30 mouse cellular contexts compared by ENCODE assay signal in the genomic region with DNA sequence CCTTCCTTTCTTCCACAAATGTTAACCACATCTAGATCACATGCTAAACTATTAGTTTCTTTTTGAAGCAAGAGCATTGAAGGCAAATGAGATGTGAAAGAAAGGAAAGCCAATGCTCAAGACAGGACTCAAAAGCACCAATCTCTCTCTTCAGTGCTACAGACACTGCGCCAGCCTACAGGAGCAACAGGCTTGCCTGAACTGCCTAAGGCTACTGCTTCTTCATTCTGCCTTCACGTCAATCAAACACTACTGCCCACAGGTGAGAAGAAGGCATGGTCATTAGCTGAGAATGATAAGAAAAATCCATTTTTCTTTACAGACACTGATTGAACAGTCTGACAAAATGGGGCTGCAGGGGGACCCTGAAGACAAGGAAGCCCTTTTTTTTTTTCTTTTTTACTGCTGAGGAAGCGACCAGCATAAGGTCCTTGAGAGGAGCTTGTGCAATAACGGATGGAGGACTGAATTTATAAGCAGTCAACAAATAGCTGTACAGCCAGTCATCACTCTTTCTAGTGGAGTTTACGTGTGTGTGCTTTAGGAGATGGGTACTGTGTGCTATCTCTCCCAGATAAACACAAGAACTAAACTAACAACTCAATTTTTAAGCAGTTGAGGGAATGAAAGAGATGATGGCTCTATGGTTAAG. TPM values are rescaled to one million over a fixed set of nuclear protein-coding genes. Genes with fewer than 3 reads are reported as not detected.
DNase-seq lines count a peak whose midpoint lies in the region; ATAC-seq and TF ChIP-seq lines count a peak whose summit lies in the region.
"Had no signal": no experiment of that assay in that cellular context is flagged by ENCODE, and none has a peak within 500 bp of the region (broad histone marks: within the 10 kb centered on the region; RNA-seq: fewer than 3 reads in every experiment).

No protein-coding gene starts in this region.

- DNase-seq in induced T-regulatory cell, adult 2 months (ENCODE audit: low read depth) = peak; percentile 52
- DNase-seq in heart, postnatal 10 days = no peak
- no peak for DNase-seq in left cerebral cortex, adult 11 months (ENCODE audit: low spot score)
- DNase-seq in gastrocnemius, postnatal 14 days = no peak
- DNase-seq: B cell, adult 2 months; cerebellum, adult 18-20 months; cerebellum, postnatal 25 days; embryo, embryonic 11 days; gastrocnemius, postnatal 25 days; kidney, postnatal 25 days; right cerebral cortex, postnatal 14 days; spleen, adult 18-20 months; thymus, adult 18-20 months; thymus, postnatal 36 days had no signal

- no peak overlapping the region for H3K4me3 ChIP-seq in liver, embryonic 15.5 days (replicated peaks)
- no peak overlapping the region for H3K4me3 ChIP-seq in liver, embryonic 12.5 days
- peak overlapping the region; percentile 36 for H3K4me3 ChIP-seq in bone marrow macrophage, adult 2 months (ENCODE audit: insufficient read depth, low read length)
- H3K4me3 ChIP-seq: embryonic facial prominence, embryonic 15.5 days; forebrain, embryonic 10.5 days; hindbrain, embryonic 15.5 days; intestine, embryonic 15.5 days; layer of hippocampus, adult 2 months; limb, embryonic 13.5 days had no signal

- no peaks in the 10 kb centered on the region for H3K9me3 ChIP-seq in liver, embryonic 15.5 days (replicated peaks)
- no peaks in the 10 kb centered on the region for H3K9me3 ChIP-seq in liver, embryonic 12.5 days (replicated peaks)
- H3K9me3 ChIP-seq: embryonic facial prominence, embryonic 15.5 days; forebrain, embryonic 10.5 days; G1E; hindbrain, embryonic 15.5 days; intestine, embryonic 15.5 days; limb, embryonic 13.5 days had no signal

- 0 out of 2 replicates have a peak overlapping the region, but pooled peaks have one; percentile 15 for H3K27ac ChIP-seq in liver, embryonic 15.5 days (replicated peaks)
- no peak overlapping the region; the same call in 1 of the 2 replicates for H3K27ac ChIP-seq in liver, embryonic 12.5 days
- peak overlapping the region; percentile 97 for H3K27ac ChIP-seq in bone marrow macrophage, adult 2 months (ENCODE audit: insufficient read depth, low read depth, low read length)
- H3K27ac ChIP-seq: embryonic facial prominence, embryonic 15.5 days; forebrain, embryonic 10.5 days; hindbrain, embryonic 15.5 days; intestine, embryonic 15.5 days; layer of hippocampus, adult 2 months; limb, embryonic 13.5 days; liver, embryonic 14.5 days had no signal

- H3K9ac ChIP-seq in liver, embryonic 15.5 days = no peak overlapping the region
- H3K9ac ChIP-seq in liver, embryonic 12.5 days = no peak overlapping the region
- H3K9ac ChIP-seq: embryonic facial prominence, embryonic 15.5 days; hindbrain, embryonic 15.5 days; intestine, embryonic 15.5 days; limb, embryonic 13.5 days; liver, embryonic 14.5 days had no signal

- no peak for TF ChIP-seq POLR2A in bone marrow macrophage, adult 2 months (IDR thresholded peaks at IDR 0.05; ENCODE audit: borderline replicate concordance, low read depth, low read length)

- WGBS in liver, embryonic 15.5 days (ENCODE audit: insufficient replicate concordance) = 62% methylated on average over 5 of the region's 5 CpGs
- 68% methylated on average over 5 of the region's 5 CpGs for WGBS in liver, embryonic 12.5 days (ENCODE audit: insufficient replicate concordance)

- H3K27me3 ChIP-seq in liver, embryonic 15.5 days = no peaks in the 10 kb centered on the region
- H3K27me3 ChIP-seq in liver, embryonic 12.5 days (replicated peaks) = no peaks in the 10 kb centered on the region
- H3K27me3 ChIP-seq: CH12.LX; embryonic facial prominence, embryonic 15.5 days; hindbrain, embryonic 15.5 days; intestine, embryonic 15.5 days; limb, embryonic 13.5 days; Patski had no signal

- ATAC-seq in liver, embryonic 15.5 days (ENCODE audit: insufficient read depth) = no peak
- no peak for ATAC-seq in liver, embryonic 12.5 days
- 0 out of 2 replicates have a peak, but pooled peaks have one; percentile 35 for ATAC-seq in neutrophil, adult 5-6 weeks (ENCODE audit: extremely low read depth, insufficient number of reproducible peaks, low FRiP score, poor library complexity, severe bottlenecking)
- ATAC-seq: forebrain, embryonic 16.5 days; intestine, embryonic 15.5 days; midbrain, embryonic 16.5 days; Patski had no signal

- no peak overlapping the region for H3K4me2 ChIP-seq in liver, embryonic 15.5 days
- H3K4me2 ChIP-seq in liver, embryonic 12.5 days = no peak overlapping the region
- H3K4me2 ChIP-seq: embryonic facial prominence, embryonic 15.5 days; hindbrain, embryonic 15.5 days; intestine, embryonic 15.5 days; limb, embryonic 13.5 days had no signal

- peaks cover 74% of the 10 kb centered on the region for H3K4me1 ChIP-seq in liver, embryonic 15.5 days (replicated peaks)
- peaks cover 78% of the 10 kb centered on the region for H3K4me1 ChIP-seq in liver, embryonic 12.5 days
- peaks cover 58% of the 10 kb centered on the region for H3K4me1 ChIP-seq in bone marrow macrophage, adult 2 months (ENCODE audit: control insufficient read depth, insufficient read depth, low read length)

- TF ChIP-seq CTCF in bone marrow macrophage, adult 2 months (IDR thresholded peaks at IDR 0.05; ENCODE audit: low read depth, low read length) = no peak

- intact Hi-C loops in heart, postnatal 10 days (cut with DNase I) = no loop called here
- intact Hi-C loops in gastrocnemius, postnatal 14 days (cut with DNase I; ENCODE audit: low total_unique reads) = no loop called here

- H3K36me3 ChIP-seq in liver, embryonic 15.5 days (replicated peaks) = peaks cover 47% of the 10 kb centered on the region
- H3K36me3 ChIP-seq in liver, embryonic 12.5 days = peaks cover 60% of the 10 kb centered on the region
- H3K36me3 ChIP-seq: embryonic facial prominence, embryonic 15.5 days; hindbrain, embryonic 15.5 days; intestine, embryonic 15.5 days had no signal

RNA-seq across cellular contexts. Expression of gene Rab8b, which starts 11.6 kb away (rescaled TPM):
- 28.9 and 29.2 TPM in 2 replicates for polyA plus RNA-seq in liver, embryonic 15.5 days (2015; fragmentation: Nextera tagmentation; extraction: Ambion mirVana)
- polyA plus RNA-seq in liver, embryonic 12.5 days (2016; fragmentation: Nextera tagmentation; extraction: Ambion mirVana) = 39.4 and 42.2 TPM in 2 replicates
- 160 and 169 TPM in 2 replicates for polyA plus RNA-seq in bone marrow macrophage, adult 2 months (2012; ENCODE audit: insufficient read depth, insufficient read length, missing spikeins)
- 113 and 120 TPM in 2 replicates for total RNA-seq in neutrophil, adult 5-6 weeks (2017)
- 10 to 100 TPM; 15.9 to 19.0 TPM for total RNA-seq in heart, postnatal 10 days (2021)
- 1 to 10 TPM; 9.5 to 9.8 TPM for total RNA-seq in gastrocnemius, postnatal 14 days (2021)

RNA-seq across cellular contexts. Expression of gene Rps27l, which starts 38.0 kb away (rescaled TPM):
- polyA plus RNA-seq in liver, embryonic 15.5 days (2015; fragmentation: Nextera tagmentation; extraction: Ambion mirVana) = 368 and 453 TPM in 2 replicates
- polyA plus RNA-seq in liver, embryonic 12.5 days (2016; fragmentation: Nextera tagmentation; extraction: Ambion mirVana) = 702 and 744 TPM in 2 replicates
- 256 and 349 TPM in 2 replicates for polyA plus RNA-seq in bone marrow macrophage, adult 2 months (2012; ENCODE audit: insufficient read depth, insufficient read length, missing spikeins)
- total RNA-seq in neutrophil, adult 5-6 weeks (2017) = 17.5 and 24.7 TPM in 2 replicates
- total RNA-seq in heart, postnatal 10 days (2021) = 100 to 1,000 TPM; 247 to 258 TPM
- total RNA-seq in gastrocnemius, postnatal 14 days (2021) = 100 to 1,000 TPM; 179 to 205 TPM
